Mouse (Mus musculus) megakaryocyte progenitor cell, adult 5-6 weeks (primary cell): Measurements from ENCODE around the gene AF067061. TPM values are rescaled to one million over a fixed set of nuclear protein-coding genes. Genes with fewer than 3 reads are reported as not detected.

Experiments
- total RNA-seq, 2 experiments: library from RNA; stranded (forward) in 1 of 2; stranded (reverse) in 1 of 2; fragments of 157-497, 149-512 nt in 1 of 2; fragments of 200-1000 nt in 1 of 2; gene quantifications; 2 replicates each; pipeline versions ENCODE4 v1.2.3 to v1.2.4; 2015 to 2017

AF067061 gene
- total RNA-seq, 2 experiments from 2014 or later = not detected

Other genes starting within 250 kb of the AF067061 start
- gene Gm36079, start 236.1 kb upstream of the AF067061 start, total RNA-seq (2015) = 3.7 TPM in 1 of 2 replicates, not detected in the other
- gene Gm36079, start 236.1 kb upstream of the AF067061 start, total RNA-seq (2017) = not detected in 2 replicates
- 70.2 and 71.3 TPM in 2 replicates for gene Gm21188, start 210.9 kb upstream of the AF067061 start, total RNA-seq (2015)
- gene Gm21188, start 210.9 kb upstream of the AF067061 start, total RNA-seq (2017) = 34.4 and 35.7 TPM in 2 replicates
- not detected in 2 replicates for gene Gm20767, start 122.9 kb upstream of the AF067061 start, total RNA-seq (2015)
- not detected in 2 replicates for gene Gm20767, start 122.9 kb upstream of the AF067061 start, total RNA-seq (2017)
- not detected in 2 replicates for gene Gm21818, start 90.7 kb upstream of the AF067061 start, total RNA-seq (2015)
- not detected in 2 replicates for gene Gm21818, start 90.7 kb upstream of the AF067061 start, total RNA-seq (2017)
- gene Gm21762, start 47.2 kb upstream of the AF067061 start, total RNA-seq (2015) = not detected in 2 replicates
- not detected in 2 replicates for gene Gm21762, start 47.2 kb upstream of the AF067061 start, total RNA-seq (2017)
- not detected in 2 replicates for gene Gm21731, start 24.0 kb upstream of the AF067061 start, total RNA-seq (2015)
- gene Gm21731, start 24.0 kb upstream of the AF067061 start, total RNA-seq (2017) = not detected in 2 replicates
- gene BC147527, start 37.3 kb downstream of the AF067061 start, total RNA-seq (2015) = 8.0 and 14.7 TPM in 2 replicates
- 22.3 and 23.6 TPM in 2 replicates for gene BC147527, start 37.3 kb downstream of the AF067061 start, total RNA-seq (2017)
- not detected in 2 replicates for gene Tcstv3, start 53.8 kb downstream of the AF067061 start, total RNA-seq (2015)
- not detected in 2 replicates for gene Tcstv3, start 53.8 kb downstream of the AF067061 start, total RNA-seq (2017)